Mouse (Mus musculus) cerebellum, adult 2 months (tissue): ENCODE measurements around the gene Fndc10. TPM values are rescaled to one million over a fixed set of nuclear protein-coding genes. Genes with fewer than 3 reads are reported as not detected.
"Not testable (repeated sequence)": the region's sequence is repeated elsewhere in the genome, so short reads cannot be mapped to it uniquely, and the experiment has no call there.

ENCODE experiments used
- DNase-seq, 2 experiments: peaks; one replicate each; pipeline ENCODE4 v3.0.0; 2021
- H3K27ac ChIP-seq: fragments of 200-500 bp; 2 replicates; pipeline ENCODE4 v1.5.1; 2012; ENCODE audit warnings: low read length, control low read depth, inconsistent platforms; ENCODE audit not compliant: insufficient read depth
- H3K27me3 ChIP-seq: fragments of 200-500 bp; 2 replicates; pipeline ENCODE4 v1.6.1; 2012; ENCODE audit warnings: inconsistent platforms, mild to moderate bottlenecking, low read length, moderate library complexity; ENCODE audit not compliant: control insufficient read depth, insufficient read depth
- H3K4me1 ChIP-seq: fragments of 200-500 bp; 2 replicates; pipeline ENCODE4 v1.6.1; 2011; ENCODE audit warnings: low read length; ENCODE audit not compliant: control insufficient read depth, insufficient read depth
- H3K4me3 ChIP-seq: fragments of 200-500 bp; replicated peaks from 2 replicates; pipeline ENCODE3; 2011; ENCODE audit warnings: mild to moderate bottlenecking, low read depth, low read length, control low read depth; ENCODE audit not compliant: insufficient read depth
- CTCF ChIP-seq: fragments of 200-500 bp; IDR thresholded peaks from 2 replicates; pipeline ENCODE4 v1.5.1; 2011; ENCODE audit warnings: low read depth, mild to moderate bottlenecking, control low read depth, low read length, moderate library complexity, borderline replicate concordance; ENCODE audit not compliant: insufficient read depth
- POLR2A ChIP-seq: fragments of 200-500 bp; IDR thresholded peaks from 2 replicates; pipeline ENCODE4 v1.6.1; 2011; ENCODE audit warnings: low read length, control low read depth, borderline replicate concordance; ENCODE audit not compliant: insufficient read depth
- WGBS: fragments of 180-500 bp; shearing (Covaris S2); methylation state at CpG from one replicate; pipeline ENCODE4 v1.1.7; 2018; 5-methylcytosine and 5-hydroxymethylcytosine counted together
- polyA plus RNA-seq: library from polyadenylated mRNA; depleted of rRNA; stranded (reverse); fragments of >200 nt; gene quantifications from 2 replicates; pipeline ENCODE4 v1.2.3, GENCODE M21; 2012

Fndc10 gene
- polyA plus RNA-seq, 1 experiment, result 112 TPM

DNA sequence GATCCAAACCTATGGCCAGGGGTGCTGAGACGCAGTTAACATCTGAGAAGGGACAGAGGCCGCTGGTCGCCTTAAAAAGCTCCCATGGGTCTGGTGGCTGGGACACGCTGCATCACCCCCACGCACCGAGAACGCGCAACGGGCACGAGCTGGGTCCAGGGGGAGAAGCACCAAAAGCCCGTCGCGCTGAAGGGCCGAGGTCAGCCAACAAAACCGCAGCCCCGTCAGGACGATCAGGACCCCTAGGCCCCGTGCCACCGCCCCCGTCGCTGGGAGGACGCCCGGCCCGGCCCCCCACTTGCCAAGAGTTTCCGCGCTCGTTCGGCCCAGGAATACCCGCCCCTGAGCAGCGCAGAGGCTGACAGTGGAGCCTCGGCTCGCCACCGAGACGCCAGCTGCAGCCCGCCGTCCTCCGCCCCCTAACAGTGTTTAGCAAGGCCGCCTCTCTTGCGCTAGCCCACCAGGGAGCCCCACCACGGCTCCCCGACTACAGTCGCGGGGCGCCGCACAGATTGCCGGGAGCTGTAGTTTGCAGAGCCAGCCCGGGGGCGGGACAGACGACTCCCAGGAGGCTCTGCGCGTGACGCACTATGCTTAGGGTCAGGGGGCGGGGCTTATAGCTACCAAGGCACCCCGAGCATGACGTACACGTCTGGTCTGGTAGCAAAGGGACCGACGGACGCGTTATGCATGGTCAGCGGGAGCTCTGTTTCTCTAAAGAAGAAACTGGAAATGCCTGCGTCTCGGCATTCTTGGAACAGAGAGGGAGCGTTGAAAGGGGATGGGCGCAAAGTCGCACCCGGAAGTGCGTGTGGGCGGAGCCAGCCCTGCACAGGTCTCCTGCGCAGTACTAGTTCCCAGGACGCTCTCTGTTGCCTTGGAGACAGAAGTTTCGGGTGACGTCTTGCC is 25.2 kb upstream of the Fndc10 start, which contains the start of gene Mib2:
Gene Mib2, minus strand, starts transcription at position 510 of the 909 bp plus-strand sequence.
- Histone ChIP-seq H3K4me3 (peak within 1 kb of the TSS; percentile 100), H3K4me1 (peaks cover 2% of the 10 kb centered on the region; the same call in 1 of the 2 replicates), H3K27me3 (no peaks in the 10 kb centered on the region), H3K27ac (peak within 1 kb of the TSS; percentile 70)
- WGBS, result under 1% methylated on average over 72 of the region's 73 CpGs
- TF ChIP-seq POLR2A (0 out of 2 replicates have a peak, but pooled peaks have one; percentile 33), CTCF (no peak)
- DNase-seq, result peak; percentile 96 to 98

DNA sequence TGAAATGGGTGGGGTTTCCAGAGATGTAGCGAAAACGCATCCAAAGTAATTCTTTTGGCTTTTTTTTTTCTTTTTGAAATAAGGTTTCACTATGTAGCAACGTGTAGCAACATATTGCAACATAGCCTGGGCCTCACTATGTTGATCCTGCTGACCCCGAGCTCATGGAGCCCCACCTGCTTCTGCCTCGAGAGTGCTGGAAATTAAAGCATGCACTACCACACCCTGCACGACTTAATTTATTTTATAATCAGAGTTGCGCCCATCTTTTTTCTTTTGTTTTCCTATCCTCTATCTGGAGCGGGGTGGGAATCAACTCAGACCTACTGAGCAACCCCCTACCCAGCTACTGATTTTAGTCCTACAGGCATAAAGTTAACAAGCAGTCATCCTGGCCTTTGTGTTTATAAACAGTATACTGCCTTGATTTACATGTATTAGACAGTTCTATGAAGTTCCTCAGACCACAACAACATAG is 24.5 kb upstream of the Fndc10 start:
- no peak for DNase-seq
- H3K27me3 ChIP-seq, result no peaks in the 10 kb centered on the region
- no peak for TF ChIP-seq POLR2A
- TF ChIP-seq CTCF, result no peak
- H3K4me3 ChIP-seq, result peak overlapping the region; percentile 100
- H3K4me1 ChIP-seq, result peaks cover 2% of the 10 kb centered on the region; the same call in 1 of the 2 replicates
- 1% methylated on average over 8 of the region's 8 CpGs for WGBS
- no peak overlapping the region for H3K27ac ChIP-seq

DNA sequence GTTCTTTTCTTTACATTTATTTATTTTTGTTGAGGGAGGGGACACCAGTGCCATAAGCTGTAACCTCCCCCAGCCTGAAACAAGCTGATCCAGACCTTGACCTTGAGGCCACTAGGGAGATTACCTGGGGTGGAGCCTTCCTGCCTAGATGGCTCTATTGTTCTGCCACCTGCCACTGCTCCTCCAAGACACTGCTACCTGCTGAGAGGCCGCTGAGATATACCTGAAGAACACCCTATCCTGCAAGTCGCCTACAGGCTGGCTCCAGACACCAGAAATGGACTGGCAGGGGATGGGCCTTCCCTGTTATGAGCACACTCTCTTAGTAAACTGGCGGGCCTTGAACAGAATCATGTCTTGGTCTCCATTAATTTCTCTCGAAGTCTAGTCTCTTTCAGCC is 23.9 kb upstream of the Fndc10 start:
- H3K4me1 ChIP-seq, H3K4me3 ChIP-seq, H3K27me3 ChIP-seq, DNase-seq, H3K27ac ChIP-seq: not testable (repeated sequence)
- WGBS, result 66% methylated on average over 4 of the region's 4 CpGs

DNA sequence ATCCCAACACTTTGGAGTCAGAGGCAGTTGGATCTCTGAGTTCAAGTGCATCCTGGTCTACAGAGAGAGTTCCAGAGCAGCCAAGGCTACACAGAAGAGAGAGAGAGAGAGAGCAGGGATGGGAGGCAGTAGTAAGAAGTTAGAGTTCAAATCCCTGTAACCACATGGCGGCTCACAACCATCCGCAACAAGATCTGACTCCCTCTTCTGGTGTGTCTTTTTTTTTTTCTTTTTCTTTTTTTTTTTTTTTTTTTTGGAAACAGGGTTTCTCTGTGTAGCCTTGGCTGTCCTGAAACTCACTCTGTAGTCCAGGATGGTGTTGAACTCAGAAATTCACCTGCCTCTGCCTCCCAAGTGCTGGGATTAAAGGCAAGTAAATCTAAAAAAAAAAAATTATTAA is 22.1 kb upstream of the Fndc10 start:
- 62% methylated on average over 2 of the region's 2 CpGs for WGBS
- Histone ChIP-seq H3K27me3 (no peaks in the 10 kb centered on the region), H3K4me1 (peaks cover 2% of the 10 kb centered on the region; the same call in 1 of the 2 replicates), H3K4me3 (no peak overlapping the region), H3K27ac (no peak overlapping the region)
- DNase-seq, result no peak
- TF ChIP-seq POLR2A (no peak), CTCF (no peak)

DNA sequence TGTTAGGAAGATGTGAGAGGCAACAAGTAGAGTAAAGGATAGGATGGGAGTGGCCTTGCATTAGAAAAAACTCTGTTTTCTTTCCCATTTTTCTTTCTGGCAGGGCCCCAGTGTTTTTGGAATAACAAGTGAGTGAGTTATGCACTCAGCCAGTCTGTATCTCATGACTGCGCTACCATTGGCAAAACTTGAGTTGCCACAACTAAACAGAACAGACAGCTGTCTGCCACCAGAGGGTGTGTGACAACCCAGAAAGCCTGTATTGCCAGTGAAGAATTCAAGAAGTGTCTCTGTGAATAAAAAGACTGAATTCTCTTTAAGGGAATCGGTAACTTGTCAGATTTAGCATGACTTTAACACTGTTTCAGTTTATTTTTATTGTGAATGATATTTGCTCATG is 18.2 kb upstream of the Fndc10 start:
- Histone ChIP-seq H3K27ac (no peak overlapping the region), H3K4me1 (no peaks in the 10 kb centered on the region), H3K27me3 (no peaks in the 10 kb centered on the region), H3K4me3 (no peak overlapping the region)
- WGBS, result 12% methylated on average over 2 of the region's 2 CpGs
- peak; percentile 58 to 75 for DNase-seq
- TF ChIP-seq CTCF (peak; percentile 70), POLR2A (no peak)

DNA sequence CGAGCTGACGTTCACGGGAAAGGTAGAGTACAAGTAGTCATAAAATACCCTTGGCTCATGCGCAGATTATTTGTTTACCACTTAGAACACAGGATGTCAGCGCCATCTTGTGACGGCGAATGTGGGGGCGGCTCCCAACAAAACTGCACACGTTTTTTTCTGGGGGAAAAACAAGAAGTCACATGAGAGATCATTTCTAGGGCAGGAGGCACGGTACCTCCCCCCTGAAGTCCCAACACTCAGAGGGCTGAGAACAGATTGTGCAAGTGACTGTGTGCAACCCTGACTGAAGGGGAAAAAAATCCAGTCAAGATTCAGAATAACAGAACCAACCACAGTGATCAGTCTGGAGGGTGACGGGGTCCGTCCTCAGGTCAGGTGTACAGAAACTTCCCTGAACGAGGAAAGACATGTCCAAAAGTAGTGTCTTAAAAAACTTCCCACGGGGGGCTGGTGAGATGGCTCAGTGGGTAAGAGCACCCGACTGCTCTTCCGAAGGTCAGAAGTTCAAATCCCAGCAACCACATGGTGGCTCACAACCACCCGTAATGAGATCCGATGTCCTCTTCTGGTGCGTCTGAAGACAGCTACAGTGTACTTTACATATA is 10.4 kb upstream of the Fndc10 start:
- WGBS, result 82% methylated on average over 16 of the region's 19 CpGs
- not testable (repeated sequence) for H3K4me1 ChIP-seq, H3K27ac ChIP-seq, H3K27me3 ChIP-seq, DNase-seq, H3K4me3 ChIP-seq

DNA sequence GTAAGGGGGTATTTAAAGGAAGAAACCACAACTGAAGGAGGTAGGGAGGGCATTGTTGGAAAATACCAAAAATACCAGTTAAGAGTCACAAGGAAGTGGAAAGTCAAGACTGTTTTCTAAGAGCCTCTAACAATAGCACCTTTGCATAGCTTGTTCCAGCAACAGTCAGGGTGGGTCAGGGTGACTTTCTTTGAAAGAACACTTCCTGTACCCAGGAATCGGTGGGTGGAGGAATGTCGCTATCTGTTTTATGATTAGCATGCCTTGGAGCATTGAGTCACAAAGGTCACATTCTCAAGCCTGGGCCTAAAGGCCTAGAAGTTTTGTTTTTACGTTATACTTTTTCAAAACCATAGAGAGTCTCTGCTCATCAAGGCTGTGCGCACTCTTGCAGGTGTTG is 6.4 kb upstream of the Fndc10 start:
- peaks cover 16% of the 10 kb centered on the region for H3K4me1 ChIP-seq
- H3K4me3 ChIP-seq, H3K27me3 ChIP-seq, H3K27ac ChIP-seq, DNase-seq: not testable (repeated sequence)
- WGBS, result 95% methylated on average over 4 of the region's 4 CpGs
